Mouse (Mus musculus) E14TG2a.4 (cell line): ENCODE data around the gene Wnt6.

ENCODE experiments used
- H3K27me3 ChIP-seq: 2 replicates; pipeline ENCODE4 v1.6.1; 2014; ENCODE audit warnings: low read length, control low read depth; ENCODE audit not compliant: insufficient read depth
- H3K36me3 ChIP-seq: 2 replicates; pipeline ENCODE4 v1.6.1; 2014; ENCODE audit warnings: low read length, control low read depth; ENCODE audit not compliant: insufficient read depth
- H3K4me1 ChIP-seq: replicated peaks from 2 replicates; pipeline ENCODE4 v1.6.1; 2014; ENCODE audit warnings: low read depth, low read length, control low read depth
- H3K4me3 ChIP-seq: replicated peaks from 2 replicates; pipeline ENCODE4 v1.5.1; 2014; ENCODE audit warnings: mild to moderate bottlenecking, low read length
- H3K9me3 ChIP-seq: 2 replicates; pipeline ENCODE4 v1.6.1; 2014; ENCODE audit warnings: low read length, control low read depth
- CTCF ChIP-seq: conservative IDR thresholded peaks from 2 replicates; pipeline ENCODE4 v1.5.1; 2014; ENCODE audit warnings: low read length
- NANOG ChIP-seq: IDR thresholded peaks from 2 replicates; pipeline ENCODE4 v1.6.1; 2014; ENCODE audit warnings: borderline replicate concordance, low read length, mixed read lengths
- POU5F1 ChIP-seq: IDR thresholded peaks from 2 replicates; pipeline ENCODE4 v1.6.1; 2014; ENCODE audit warnings: low read length, borderline replicate concordance

Gene Wnt6

GRCm38 (mm10) chr1:74794487-74795144 is 22.9 kb downstream of the Wnt6 start:
- H3K36me3 ChIP-seq, result no peaks in the 10 kb centered on the region
- H3K27me3 ChIP-seq, result peaks cover 99% of the 10 kb centered on the region
- peak overlapping the region; percentile 62 for H3K4me3 ChIP-seq
- peaks cover 59% of the 10 kb centered on the region for H3K4me1 ChIP-seq
- H3K9me3 ChIP-seq, result no peaks in the 10 kb centered on the region
- TF ChIP-seq NANOG (no peak), CTCF (no peak), POU5F1 (no peak)

GRCm38 (mm10) chr1:74795145-74795529 is 23.4 kb downstream of the Wnt6 start:
- Histone ChIP-seq H3K4me1 (peaks cover 58% of the 10 kb centered on the region), H3K9me3 (no peaks in the 10 kb centered on the region), H3K4me3 (peak overlapping the region; percentile 62), H3K27me3 (peaks cover 99% of the 10 kb centered on the region), H3K36me3 (no peaks in the 10 kb centered on the region)
- TF ChIP-seq CTCF (no peak), POU5F1 (no peak), NANOG (no peak)

GRCm38 (mm10) chr1:74797459-74797858 is 25.8 kb downstream of the Wnt6 start:
- Histone ChIP-seq H3K4me3 (no peak overlapping the region), H3K27me3 (peaks cover 97% of the 10 kb centered on the region), H3K9me3 (no peaks in the 10 kb centered on the region), H3K4me1 (peaks cover 52% of the 10 kb centered on the region), H3K36me3 (no peaks in the 10 kb centered on the region)
- no peak for TF ChIP-seq POU5F1

GRCm38 (mm10) chr1:74800424-74800888 is 28.8 kb downstream of the Wnt6 start:
- Histone ChIP-seq H3K9me3 (no peaks in the 10 kb centered on the region), H3K4me3 (peak overlapping the region; percentile 62), H3K27me3 (peaks cover 98% of the 10 kb centered on the region), H3K36me3 (no peaks in the 10 kb centered on the region), H3K4me1 (peaks cover 57% of the 10 kb centered on the region)
- TF ChIP-seq NANOG, result no peak
- no peak for TF ChIP-seq CTCF
- no peak for TF ChIP-seq POU5F1

GRCm38 (mm10) chr1:74801631-74802140 is 30.0 kb downstream of the Wnt6 start:
- Histone ChIP-seq H3K4me3 (no peak overlapping the region), H3K27me3 (peaks cover 98% of the 10 kb centered on the region), H3K9me3 (no peaks in the 10 kb centered on the region), H3K4me1 (peaks cover 68% of the 10 kb centered on the region), H3K36me3 (no peaks in the 10 kb centered on the region)
- no peak for TF ChIP-seq NANOG
- no peak for TF ChIP-seq CTCF
- no peak for TF ChIP-seq POU5F1

- peaks cover 98% of the 10 kb centered on the region for H3K27me3 ChIP-seq
- TF ChIP-seq NANOG, result peak; percentile 5; the same call in 1 of the 2 replicates
- TF ChIP-seq CTCF, result 0 out of 2 replicates have a peak, but pooled peaks have one; percentile 8
- TF ChIP-seq POU5F1, result no peak
- H3K9me3 ChIP-seq, result no peaks in the 10 kb centered on the region
- peak overlapping the region; percentile 77 for H3K4me3 ChIP-seq
- no peaks in the 10 kb centered on the region for H3K36me3 ChIP-seq
- H3K4me1 ChIP-seq, result peaks cover 78% of the 10 kb centered on the region
These were observed 31.3 kb downstream of the Wnt6 start for GRCm38 (mm10) chr1:74802795-74803656.

GRCm38 (mm10) chr1:74804211-74804870 is 32.6 kb downstream of the Wnt6 start:
- H3K27me3 ChIP-seq, result peaks cover 96% of the 10 kb centered on the region
- no peaks in the 10 kb centered on the region for H3K36me3 ChIP-seq
- no peak for TF ChIP-seq CTCF
- TF ChIP-seq NANOG, result no peak
- no peak for TF ChIP-seq POU5F1
- H3K4me3 ChIP-seq, result no peak overlapping the region; the same call in 1 of the 2 replicates
- peaks cover 80% of the 10 kb centered on the region for H3K4me1 ChIP-seq
- H3K9me3 ChIP-seq, result no peaks in the 10 kb centered on the region

GRCm38 (mm10) chr1:74805340-74805835 is 33.7 kb downstream of the Wnt6 start:
- TF ChIP-seq CTCF (no peak), NANOG (no peak), POU5F1 (no peak)
- peaks cover 95% of the 10 kb centered on the region for H3K27me3 ChIP-seq
- no peaks in the 10 kb centered on the region for H3K36me3 ChIP-seq
- peak overlapping the region; percentile 62; the same call in 1 of the 2 replicates for H3K4me3 ChIP-seq
- H3K9me3 ChIP-seq, result no peaks in the 10 kb centered on the region
- H3K4me1 ChIP-seq, result peaks cover 70% of the 10 kb centered on the region
